Mouse (Mus musculus) C3H10T1/2 (cell line): Measurements from ENCODE around the gene Eid2. TPM values are rescaled to one million over a fixed set of nuclear protein-coding genes. Genes with fewer than 3 reads are reported as not detected.

Experiments used
- polyA plus RNA-seq, 2 experiments: library from polyadenylated mRNA; unstranded; fragments of >200 nt; fragmentation: generic; extraction: Trizol; gene quantifications; one replicate each; pipeline ENCODE4 v1.2.1; 2012; ENCODE audit warnings: missing spikeins in 2 of 2

Eid2 gene
- polyA plus RNA-seq = 10 to 100 TPM in 1 of 2 experiments, 1 to 10 TPM in 1; 6.7 to 11.4 TPM

DNA sequence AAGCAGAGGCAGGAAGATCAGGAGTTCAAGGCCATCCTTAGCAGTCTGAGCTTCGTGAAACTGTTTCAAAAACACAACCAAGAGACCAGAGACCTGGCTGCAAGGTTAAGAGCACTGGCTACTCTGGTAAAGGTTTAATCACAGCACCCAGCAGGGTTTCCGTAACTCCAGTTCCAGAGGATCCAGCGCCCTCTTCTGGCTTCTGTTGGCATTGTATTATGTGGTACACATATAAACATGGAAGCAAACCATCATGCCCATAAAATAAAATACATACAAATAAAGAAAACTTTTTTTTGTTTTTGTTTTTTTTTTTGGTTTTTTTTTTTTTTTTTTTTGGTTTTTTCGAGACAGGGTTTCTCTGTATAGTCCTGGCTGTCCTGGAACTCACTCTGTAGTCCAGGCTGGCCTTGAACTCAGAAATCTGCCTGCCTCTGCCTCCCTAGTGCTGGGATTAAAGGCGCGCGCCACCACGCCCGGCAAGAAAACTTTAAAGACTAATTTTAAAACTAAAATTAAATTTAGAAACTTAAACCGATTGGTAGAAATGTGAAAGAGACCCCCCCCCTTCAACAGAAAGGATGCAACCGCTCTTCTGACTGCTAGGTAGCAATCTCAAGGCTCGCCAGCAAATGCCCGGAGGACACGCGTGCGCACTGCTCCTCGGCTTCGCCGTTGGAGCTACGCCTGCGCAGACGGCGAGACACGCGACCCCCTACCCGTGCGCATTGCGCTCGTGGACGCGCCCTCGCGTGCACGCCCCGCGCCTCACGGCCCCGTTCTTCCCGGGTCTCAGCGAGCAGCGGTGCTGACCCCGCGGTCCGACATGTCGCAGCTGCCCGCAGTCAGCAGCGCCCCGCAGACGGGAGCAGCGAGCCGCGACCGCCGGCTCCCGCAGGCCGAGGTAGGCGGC is at the start of gene Eid2:
Gene Eid2, plus strand, starts transcription at position 753 of the 913 bp plus-strand sequence.

GRCm38 (mm10) chr7:28277615-28278278 is 10.1 kb downstream of the Eid2 start, which contains the start of gene Eid2b:
Gene Eid2b, plus strand, starts transcription at chr7:28277739.

GRCm38 (mm10) chr7:28290638-28291590 is 23.2 kb downstream of the Eid2 start, which contains the start of gene Selenov:
Gene Selenov, minus strand, starts transcription at chr7:28291186.

DNA sequence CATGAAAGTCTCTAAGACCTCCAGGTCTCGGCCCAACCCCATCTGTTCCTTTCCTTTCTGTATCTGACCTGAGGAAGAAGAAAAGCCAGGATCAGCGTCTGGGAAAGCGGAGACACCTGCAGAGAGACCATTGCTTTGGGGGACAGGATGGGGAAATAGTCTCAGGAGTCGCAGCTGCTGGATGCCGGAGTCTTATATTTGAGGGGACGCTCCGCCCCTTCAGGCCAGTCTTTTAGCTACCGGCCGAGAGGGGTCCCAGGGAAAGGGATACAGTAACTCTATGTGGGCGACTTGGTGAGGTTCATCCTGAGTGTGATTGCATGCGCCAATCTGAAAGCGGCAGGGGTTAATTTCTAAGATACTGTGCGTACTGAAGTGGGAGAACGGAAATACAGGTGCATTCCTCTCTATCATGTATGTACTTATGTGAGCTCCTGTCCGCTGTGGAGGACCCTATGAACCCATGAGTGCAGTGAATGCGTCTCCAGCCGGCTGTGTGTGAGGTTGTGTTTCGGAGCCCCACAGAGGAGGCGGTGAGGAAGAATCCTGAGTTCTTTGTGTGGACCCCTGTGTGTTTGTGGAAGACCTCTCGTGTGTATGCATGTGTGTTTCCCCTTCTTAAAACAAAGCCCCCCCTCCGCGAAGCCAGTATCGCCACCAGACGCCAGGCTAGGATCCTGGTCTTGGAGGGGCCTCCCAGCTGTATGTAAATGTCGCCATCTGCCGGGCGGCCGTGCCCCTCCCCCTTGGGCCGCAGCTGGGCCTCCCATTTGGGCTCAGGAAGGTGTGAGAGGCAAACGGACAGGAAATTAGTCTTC is 34.1 kb downstream of the Eid2 start, which contains the start of gene Dll3:
Gene Dll3, minus strand, starts transcription at position 623 of the 818 bp plus-strand sequence.

DNA sequence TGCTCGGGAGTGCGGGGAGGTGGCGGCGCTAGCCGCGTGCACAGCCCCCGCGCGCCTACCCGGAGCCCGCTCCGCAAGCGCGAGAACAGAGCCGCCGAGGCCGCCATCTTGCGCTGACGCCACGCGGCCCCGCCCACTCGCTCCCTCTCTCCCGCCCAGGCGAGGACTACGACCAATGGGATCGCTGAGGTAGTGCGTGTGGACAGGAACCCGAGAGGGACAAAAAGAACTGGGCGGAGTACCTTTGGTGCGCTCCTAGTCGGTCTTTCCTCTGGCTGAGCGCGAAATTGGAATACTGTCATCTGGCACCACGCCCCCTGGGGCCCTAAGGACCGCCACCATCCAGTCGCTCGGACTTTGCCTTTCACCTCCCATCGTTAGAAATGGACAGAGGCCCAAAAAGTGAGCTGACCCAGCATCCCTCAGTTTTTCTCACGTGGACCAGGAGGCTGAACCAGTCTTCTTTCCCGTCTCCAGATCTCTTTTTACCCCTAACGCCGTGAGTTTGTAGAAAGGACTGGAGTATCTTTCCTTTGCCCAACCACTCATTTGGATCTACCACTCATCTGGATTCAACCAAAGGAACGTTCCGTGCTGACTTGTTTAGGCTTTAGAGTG is 44.4 kb downstream of the Eid2 start, which contains the start of gene Timm50:
Gene Timm50, minus strand, starts transcription at position 147 of the 618 bp plus-strand sequence.

Other genes with a start within 250 kb of the Eid2 start
- 100 to 1,000 TPM; 122 to 215 TPM for gene Psmc4, start 217.8 kb upstream of the Eid2 start, polyA plus RNA-seq
- gene Fcgbp, start 196.6 kb upstream of the Eid2 start, polyA plus RNA-seq = under 1 TPM in 1 of 2 experiments, not detected in 1; 0.02 TPM
- 1 to 10 TPM in 1 of 2 experiments, under 1 TPM in 1; 0.07 to 1.5 TPM for gene 9530053A07Rik, start 138.4 kb upstream of the Eid2 start, polyA plus RNA-seq
- gene Fbl, start 98.2 kb upstream of the Eid2 start, polyA plus RNA-seq = 100 to 1,000 TPM in 1 of 2 experiments, 10 to 100 TPM in 1; 97.0 to 392 TPM
- gene Dyrk1b, start 88.4 kb upstream of the Eid2 start, polyA plus RNA-seq = 10 to 100 TPM in 1 of 2 experiments, 1 to 10 TPM in 1; 6.2 to 27.4 TPM
- gene Eid2b, start 9.9 kb downstream of the Eid2 start, polyA plus RNA-seq = 1 to 10 TPM; 1.6 to 7.0 TPM
- gene Selenov, start 23.3 kb downstream of the Eid2 start, polyA plus RNA-seq = not detected
- under 1 TPM in 1 of 2 experiments, not detected in 1; 0.02 TPM for gene Dll3, start 34.4 kb downstream of the Eid2 start, polyA plus RNA-seq
- gene Timm50, start 44.2 kb downstream of the Eid2 start, polyA plus RNA-seq = 100 to 1,000 TPM in 1 of 2 experiments, 10 to 100 TPM in 1; 52.9 to 176 TPM
- 100 to 1,000 TPM in 1 of 2 experiments, 10 to 100 TPM in 1; 59.3 to 103 TPM for gene Supt5, start 70.9 kb downstream of the Eid2 start, polyA plus RNA-seq
- gene Rps16, start 82.8 kb downstream of the Eid2 start, polyA plus RNA-seq = over 10,000 TPM in 1 of 2 experiments, 1,000 to 10,000 TPM in 1; 5,175 to 11,723 TPM
- gene Plekhg2, start 104.7 kb downstream of the Eid2 start, polyA plus RNA-seq = 10 to 100 TPM in 1 of 2 experiments, 1 to 10 TPM in 1; 7.3 to 36.1 TPM
- 10 to 100 TPM in 1 of 2 experiments, 1 to 10 TPM in 1; 3.3 to 11.2 TPM for gene Zfp36, start 112.4 kb downstream of the Eid2 start, polyA plus RNA-seq
- gene Med29, start 124.8 kb downstream of the Eid2 start, polyA plus RNA-seq = 10 to 100 TPM; 42.7 to 61.9 TPM
- 10 to 100 TPM; 14.8 to 40.0 TPM for gene Paf1, start 125.1 kb downstream of the Eid2 start, polyA plus RNA-seq
- under 1 TPM; 0.14 to 0.22 TPM for gene Gmfg, start 169.6 kb downstream of the Eid2 start, polyA plus RNA-seq
- gene Lrfn1, start 184.1 kb downstream of the Eid2 start, polyA plus RNA-seq = under 1 TPM; 0.01 to 0.11 TPM
- not detected for gene Ifnl2, start 242.6 kb downstream of the Eid2 start, polyA plus RNA-seq